Mouse (Mus musculus): ENCODE data around the gene Ifih1. TPM values are rescaled to one million over a fixed set of nuclear protein-coding genes. Genes with fewer than 3 reads are reported as not detected.

Gene Ifih1
- total and polyA plus RNA-seq, 3 experiments: 2.0 to 3.6 (median 2.2) TPM

- H3K36me3 ChIP-seq (replicated peaks in 1 of 2; ENCODE audit: control insufficient read depth in 1 of 2, insufficient read depth in 1 of 2, low read length in 1 of 2): peaks cover 0 to 7% of the 10 kb centered on the region in 2 experiments
- H3K79me2 ChIP-seq (replicated peaks; ENCODE audit: control insufficient read depth, extremely low read depth, insufficient read depth, poor library complexity, severe bottlenecking): no peaks in the 10 kb centered on the region
- no peak overlapping the region for H3K4me2 ChIP-seq (ENCODE audit: insufficient read depth, low read depth, poor library complexity, severe bottlenecking)
- no peaks in the 10 kb centered on the region for H3K9me3 ChIP-seq (replicated peaks; ENCODE audit: low read length)
- dilution Hi-C loops (cut with MboI; ENCODE audit: extremely low pct_ligation_motif_present, extremely low pct_unique_long_range_greater_than_20kb, low sequenced_read_pairs) (no loop called here), in situ Hi-C loops (cut with MboI; ENCODE audit: low pct_ligation_motif_present, low pct_unique_long_range_greater_than_20kb, low sequenced_read_pairs) (loop anchor here (5.0 to 10.0 kb wide), 2 partner anchors 171 to 654 kb away; no protein-coding TSS in a partner anchor)
- no peak overlapping the region for H3K4me3 ChIP-seq (replicated peaks in 1 of 3; ENCODE audit: low read depth in 2 of 3, low read length in 2 of 3, poor library complexity in 1 of 3)
- TF ChIP-seq ZNF384 (IDR thresholded peaks at IDR 0.05; ENCODE audit: low read depth, low read length): no peak
- no peak for TF ChIP-seq POLR2A (IDR thresholded peaks at IDR 0.05; ENCODE audit: low read depth, low read length)
- no peak for TF ChIP-seq ZKSCAN1 (IDR thresholded peaks at IDR 0.05; ENCODE audit: borderline replicate concordance, low read depth, low read length)
- TF ChIP-seq E2F4 (IDR thresholded peaks at IDR 0.05; ENCODE audit: insufficient replicate concordance, low read depth, low read length): no peak
- TF ChIP-seq TCF12 (IDR thresholded peaks at IDR 0.05; ENCODE audit: low read depth, low read length): no peak
- no peak for TF ChIP-seq UBTF (IDR thresholded peaks at IDR 0.05; ENCODE audit: low read depth, low read length)
- DNase-seq (ENCODE audit: extremely low read depth): no peak
- no peak overlapping the region for H3K9ac ChIP-seq (ENCODE audit: insufficient read depth, low read depth)
- H3K27ac ChIP-seq (ENCODE audit: insufficient read depth, low read depth): no peak overlapping the region
- H3K4me1 ChIP-seq (ENCODE audit: control insufficient read depth in 1 of 2, insufficient read depth in 2 of 2): no peaks in the 10 kb centered on the region
- H3K27me3 ChIP-seq (replicated peaks): no peaks in the 10 kb centered on the region
Measured at GRCm38 (mm10) chr2:62628356-62628755, 17.7 kb downstream of the Ifih1 start.

DNA sequence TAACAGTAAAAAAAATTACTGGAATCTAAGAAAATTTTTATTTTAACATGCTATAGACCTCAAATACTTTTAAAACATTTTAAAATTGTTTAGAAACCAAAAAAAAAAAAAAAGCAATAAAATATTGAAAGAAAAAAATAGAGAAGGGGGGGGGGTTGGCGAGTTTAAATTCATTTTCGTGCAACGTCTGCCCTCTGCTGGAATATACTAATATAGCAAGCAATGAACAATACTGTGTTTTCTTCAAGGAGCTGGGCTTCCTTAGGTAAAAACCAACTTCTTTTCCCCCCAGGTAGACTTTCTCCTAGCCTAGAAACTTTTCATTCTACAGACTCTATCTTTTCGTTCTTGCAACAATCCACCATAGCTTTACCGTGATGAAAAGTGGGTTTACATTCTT is 18.3 kb downstream of the Ifih1 start:
- in situ Hi-C loops (cut with MboI; ENCODE audit: low pct_ligation_motif_present, low pct_unique_long_range_greater_than_20kb, low sequenced_read_pairs) (loop anchor here (5.0 to 10.0 kb wide), 2 partner anchors 170 to 653 kb away; no protein-coding TSS in a partner anchor), dilution Hi-C loops (cut with MboI; ENCODE audit: extremely low pct_ligation_motif_present, extremely low pct_unique_long_range_greater_than_20kb, low sequenced_read_pairs) (no loop called here)
- H3K9me3 ChIP-seq (replicated peaks; ENCODE audit: low read length): no peaks in the 10 kb centered on the region
- no peak overlapping the region for H3K4me2 ChIP-seq (ENCODE audit: insufficient read depth, low read depth, poor library complexity, severe bottlenecking)
- H3K27me3 ChIP-seq (replicated peaks): no peaks in the 10 kb centered on the region
- H3K9ac ChIP-seq (ENCODE audit: insufficient read depth, low read depth): no peak overlapping the region
- peaks cover 0 to 4% of the 10 kb centered on the region in 2 experiments for H3K36me3 ChIP-seq (replicated peaks in 1 of 2; ENCODE audit: control insufficient read depth in 1 of 2, insufficient read depth in 1 of 2, low read length in 1 of 2)
- no peak overlapping the region for H3K27ac ChIP-seq (ENCODE audit: insufficient read depth, low read depth)
- no peak overlapping the region for H3K4me3 ChIP-seq (replicated peaks in 1 of 3; ENCODE audit: low read depth in 2 of 3, low read length in 2 of 3, poor library complexity in 1 of 3)
- no peaks in the 10 kb centered on the region for H3K4me1 ChIP-seq (ENCODE audit: control insufficient read depth in 1 of 2, insufficient read depth in 2 of 2)
- no peaks in the 10 kb centered on the region for H3K79me2 ChIP-seq (replicated peaks; ENCODE audit: control insufficient read depth, extremely low read depth, insufficient read depth, poor library complexity, severe bottlenecking)
- peak; percentile 40 for DNase-seq (ENCODE audit: extremely low read depth)
- TF ChIP-seq SIN3A (IDR thresholded peaks at IDR 0.05; ENCODE audit: low read length): 0 out of 2 replicates have a peak, but pooled peaks have one; percentile 23
- no peak for TF ChIP-seq IRF4 (IDR thresholded peaks at IDR 0.05; ENCODE audit: low read depth, low read length)
- TF ChIP-seq MAZ (IDR thresholded peaks at IDR 0.05; ENCODE audit: low read depth, low read length): 0 out of 2 replicates have a peak, but pooled peaks have one; percentile 79
- TF ChIP-seq NELFE (IDR thresholded peaks at IDR 0.05; ENCODE audit: low read depth, low read length): no peak
- no peak for TF ChIP-seq ETS1 (conservative IDR thresholded peaks at IDR 0.05; ENCODE audit: low read depth, low read length)
- no peak for TF ChIP-seq MAX (IDR thresholded peaks at IDR 0.05; ENCODE audit: low read length)
- peak; percentile 61 for TF ChIP-seq ZC3H11A (IDR thresholded peaks at IDR 0.05; ENCODE audit: low read depth, low read length)
- TF ChIP-seq POLR2AphosphoS2 (IDR thresholded peaks at IDR 0.05; ENCODE audit: low read depth, low read length): no peak
- no peak for TF ChIP-seq USF2 (conservative IDR thresholded peaks at IDR 0.05; ENCODE audit: low read depth, low read length)
- TF ChIP-seq ELF1 (IDR thresholded peaks at IDR 0.05; ENCODE audit: low read depth, low read length): no peak
- no peak for TF ChIP-seq GABPA (IDR thresholded peaks at IDR 0.05; ENCODE audit: insufficient replicate concordance, low read depth, low read length)
- TF ChIP-seq BHLHE40 (IDR thresholded peaks at IDR 0.05; ENCODE audit: low read depth, low read length): no peak
- TF ChIP-seq USF1 (IDR thresholded peaks at IDR 0.05; ENCODE audit: low read depth, low read length): no peak
- no peak for TF ChIP-seq MEF2A (IDR thresholded peaks at IDR 0.05; ENCODE audit: borderline replicate concordance, low read depth, low read length)
- no peak for TF ChIP-seq CHD2 (IDR thresholded peaks at IDR 0.05; ENCODE audit: low read length)
- TF ChIP-seq E2F4 (IDR thresholded peaks at IDR 0.05; ENCODE audit: insufficient replicate concordance, low read depth, low read length): no peak
- no peak for TF ChIP-seq TCF12 (IDR thresholded peaks at IDR 0.05; ENCODE audit: low read depth, low read length)
- no peak for TF ChIP-seq KAT2A (IDR thresholded peaks at IDR 0.05; ENCODE audit: insufficient replicate concordance, low read length)
- peak; percentile 70 for TF ChIP-seq SMC3 (IDR thresholded peaks at IDR 0.05; ENCODE audit: low read depth, low read length)
- no peak for TF ChIP-seq HCFC1 (IDR thresholded peaks at IDR 0.05; ENCODE audit: low read depth, low read length)
- TF ChIP-seq MXI1 (IDR thresholded peaks at IDR 0.05; ENCODE audit: low read depth, low read length): no peak
- no peak for TF ChIP-seq JUN (IDR thresholded peaks at IDR 0.05; ENCODE audit: insufficient read depth, low read depth, low read length)
- TF ChIP-seq RAD21 (IDR thresholded peaks at IDR 0.05; ENCODE audit: low read depth, low read length): peak; percentile 89
- TF ChIP-seq CHD1 (IDR thresholded peaks at IDR 0.05; ENCODE audit: low read depth, low read length): no peak
- TF ChIP-seq NRF1 (IDR thresholded peaks at IDR 0.05; ENCODE audit: low read depth, low read length): no peak
- no peak for TF ChIP-seq MAFK (IDR thresholded peaks at IDR 0.05; ENCODE audit: insufficient replicate concordance, low read length)
- peak; percentile 96 for TF ChIP-seq ZNF384 (IDR thresholded peaks at IDR 0.05; ENCODE audit: low read depth, low read length)
- TF ChIP-seq CTCF (conservative IDR thresholded peaks at IDR 0.05 in 1 of 2, IDR thresholded peaks at IDR 0.05 in 1 of 2; ENCODE audit: low read depth in 2 of 2, low read length in 2 of 2): peak; percentile 29 to 74
- TF ChIP-seq ZMIZ1 (IDR thresholded peaks at IDR 0.05; ENCODE audit: low read depth, low read length): no peak
- no peak for TF ChIP-seq POLR2A (IDR thresholded peaks at IDR 0.05; ENCODE audit: low read depth, low read length)
- no peak for TF ChIP-seq UBTF (IDR thresholded peaks at IDR 0.05; ENCODE audit: low read depth, low read length)
